Mouse (Mus musculus) small intestine, adult 2 months (tissue): ENCODE measurements around the gene Polr2h.

Source experiments
- CTCF ChIP-seq: fragments of 200-500 bp; IDR thresholded peaks from 2 replicates; pipeline ENCODE4 v1.5.1; 2012; ENCODE audit warnings: low read depth, mild to moderate bottlenecking, control low read depth, inconsistent platforms, low read length, moderate library complexity, mixed read lengths; ENCODE audit not compliant: insufficient replicate concordance, insufficient read length; ENCODE audit errors: extremely low read depth
- POLR2A ChIP-seq: fragments of 200-500 bp; IDR thresholded peaks from 2 replicates; pipeline ENCODE4 v1.6.1; 2012; ENCODE audit warnings: low read depth, mild to moderate bottlenecking, control low read depth, inconsistent platforms, low read length, moderate library complexity

- no peak for TF ChIP-seq CTCF
- no peak for TF ChIP-seq POLR2A
These were observed 47.2 kb upstream of the Polr2h start for GRCm38 (mm10) chr16:20670291-20670690.
